Mouse (Mus musculus) neural tube, postnatal 0 days (tissue): ENCODE data around the gene Loxl3. TPM values are rescaled to one million over a fixed set of nuclear protein-coding genes. Genes with fewer than 3 reads are reported as not detected.

ENCODE experiments used
- microRNA counts: library from miRNA; unstranded; fragments of <30 nt; microRNA quantifications from one replicate; lab custom pipeline; 2015
- microRNA-seq: library from miRNA; unstranded; fragments of <30 nt; microRNA quantifications from one replicate; pipeline ENCODE4, GENCODE M21; 2016
- polyA plus RNA-seq: library from polyadenylated mRNA; unstranded; fragments of >200 nt; fragmentation: Nextera tagmentation; extraction: Ambion mirVana; gene quantifications from 2 replicates; pipeline ENCODE4 v1.2.1, GENCODE M21; 2015

Loxl3 gene
- 4.6 and 7.2 TPM in 2 replicates for polyA plus RNA-seq

DNA sequence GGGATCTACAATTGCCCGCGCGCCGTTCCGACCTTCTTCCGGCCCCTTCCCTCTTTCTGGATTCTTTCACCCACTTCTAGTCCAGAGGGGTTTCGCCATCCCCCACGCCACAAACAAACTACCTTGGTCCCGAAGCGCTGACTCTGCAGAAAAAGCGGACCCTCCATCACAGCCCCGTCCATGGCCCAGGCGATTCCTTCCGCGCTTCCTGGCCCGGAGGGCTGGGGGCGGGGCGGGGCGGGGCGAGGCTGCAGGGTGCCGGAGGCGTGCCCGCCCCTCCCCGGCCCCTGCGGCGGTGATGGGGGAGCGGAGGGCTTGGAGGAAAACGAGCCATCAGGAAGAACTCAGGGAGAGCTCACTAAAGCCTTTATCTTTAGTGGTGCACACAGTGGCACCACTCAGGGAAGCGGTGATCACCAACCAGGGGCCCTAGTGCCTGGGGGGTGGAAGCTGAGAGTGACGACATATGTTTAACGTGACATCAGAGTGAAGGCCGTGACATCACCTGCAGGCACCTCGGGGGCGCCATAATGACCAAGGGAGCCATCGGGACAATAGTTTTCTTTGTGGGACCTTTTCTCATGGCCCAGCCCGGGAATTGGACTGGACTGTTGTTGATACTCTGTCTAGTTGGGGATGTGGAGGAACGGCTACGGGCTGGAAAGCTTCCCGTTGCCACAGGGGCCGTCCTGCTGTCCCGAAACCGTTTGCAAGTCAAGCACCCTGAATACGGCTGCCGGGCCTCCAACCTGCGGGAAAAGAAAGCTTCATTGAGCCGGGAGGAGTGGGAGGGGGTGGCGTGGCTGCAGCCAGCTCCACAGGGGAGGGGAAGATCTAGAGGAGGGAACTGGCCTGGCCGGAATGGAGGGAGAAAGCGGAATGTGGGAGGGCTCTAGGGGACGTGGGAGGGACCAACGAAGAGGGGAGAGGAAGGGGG, at the start of gene Loxl3, which contains the start of gene Dok1:
Loxl3 (plus strand) TSS at position 925 of the 937 bp plus-strand sequence.
Dok1 (minus strand) TSS at position 223 of the 937 bp plus-strand sequence.

DNA sequence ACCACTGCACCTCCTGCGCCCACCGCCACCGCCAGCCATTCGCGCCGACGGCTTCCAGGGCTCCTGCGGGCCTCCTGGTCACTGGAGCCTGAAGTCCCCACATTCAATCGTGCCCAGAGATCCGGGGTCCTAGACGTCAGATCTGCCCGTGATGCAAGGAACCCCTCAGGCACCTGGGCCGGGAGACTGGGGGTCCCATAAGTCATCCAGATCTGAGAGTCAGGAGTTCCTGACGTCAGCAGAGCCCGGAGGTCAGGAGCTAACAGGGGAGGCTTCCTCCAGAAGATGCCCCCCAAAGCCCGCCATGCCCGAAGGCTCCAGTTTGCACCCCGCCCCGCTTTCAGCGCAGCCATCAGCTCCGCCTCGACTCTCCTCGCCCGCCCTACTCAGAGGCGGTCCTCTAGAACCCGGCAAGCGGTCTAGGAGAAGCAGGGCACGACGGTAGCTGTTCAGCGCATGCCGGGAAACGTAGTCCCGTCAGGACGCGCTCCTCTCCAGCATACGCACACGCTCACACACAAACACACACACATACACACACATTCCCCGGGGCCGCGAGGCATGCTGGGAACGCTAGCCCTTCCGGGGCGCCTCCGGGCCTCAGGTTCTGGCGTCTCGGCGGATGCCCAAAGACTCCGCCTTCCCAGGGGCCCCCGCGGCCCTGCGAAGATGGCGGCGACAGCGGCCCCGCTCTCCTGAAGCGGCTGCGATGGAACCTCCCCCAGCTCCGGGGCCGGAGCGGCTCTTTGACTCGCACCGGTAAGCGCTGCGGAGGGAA, 20.3 kb downstream of the Loxl3 start, which contains the start of gene Aup1:
Aup1 (plus strand) TSS at position 448 of the 778 bp plus-strand sequence.

DNA sequence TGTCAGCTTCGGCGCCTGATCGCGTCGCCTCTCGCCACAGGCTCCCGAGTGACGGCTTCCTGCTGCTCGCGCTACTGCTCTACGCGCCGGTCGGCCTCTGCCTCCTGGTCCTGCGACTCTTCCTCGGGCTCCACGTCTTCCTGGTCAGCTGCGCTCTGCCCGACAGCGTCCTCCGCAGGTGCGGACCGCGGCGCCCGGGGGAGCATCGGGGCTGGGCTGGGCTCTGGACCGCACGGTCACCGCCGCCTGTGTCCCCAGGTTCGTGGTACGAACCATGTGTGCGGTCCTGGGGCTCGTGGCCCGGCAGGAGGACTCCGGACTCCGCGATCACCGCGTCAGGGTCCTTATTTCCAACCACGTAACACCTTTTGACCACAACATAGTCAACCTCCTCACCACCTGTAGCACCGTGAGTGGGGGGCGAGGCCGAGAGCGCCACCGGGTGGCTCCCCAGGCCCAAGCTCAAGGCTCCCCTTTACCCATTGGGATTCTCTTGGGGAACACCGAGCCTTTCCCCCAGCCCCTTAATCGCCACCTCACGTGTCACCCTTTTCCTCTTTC, 21.0 kb downstream of the Loxl3 start, which contains the start of gene Htra2:
Htra2 (minus strand) TSS at position 403 of the 561 bp plus-strand sequence.

DNA sequence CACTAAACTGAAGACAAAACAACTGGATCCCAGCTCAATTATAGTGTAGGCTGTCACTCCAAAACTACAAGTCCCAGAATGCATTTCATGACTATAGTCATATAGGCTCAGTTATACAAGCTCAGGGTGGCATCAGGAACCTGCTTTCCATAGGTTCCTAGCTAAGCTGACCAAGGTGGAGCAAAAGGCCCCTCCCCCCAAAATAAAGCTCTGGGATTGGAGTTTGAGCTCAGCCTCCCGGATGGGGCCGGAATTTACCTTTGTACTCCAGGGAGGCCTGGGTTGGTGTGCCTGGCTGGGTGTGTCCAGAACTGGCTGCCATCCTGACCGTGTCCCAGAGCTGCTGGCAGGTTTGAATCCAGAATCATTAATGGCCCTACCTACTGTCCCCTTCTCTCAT, 23.8 kb downstream of the Loxl3 start, which contains the start of gene Dqx1:
Dqx1 (plus strand) TSS at position 55 of the 400 bp plus-strand sequence.

DNA sequence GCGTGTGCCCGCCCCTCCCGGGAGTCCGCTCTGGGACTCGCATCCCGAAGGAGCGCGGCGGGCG, 36.1 kb downstream of the Loxl3 start, which contains the start of gene Tlx2:
Tlx2 (minus strand) TSS at position 47 of the 64 bp plus-strand sequence.

DNA sequence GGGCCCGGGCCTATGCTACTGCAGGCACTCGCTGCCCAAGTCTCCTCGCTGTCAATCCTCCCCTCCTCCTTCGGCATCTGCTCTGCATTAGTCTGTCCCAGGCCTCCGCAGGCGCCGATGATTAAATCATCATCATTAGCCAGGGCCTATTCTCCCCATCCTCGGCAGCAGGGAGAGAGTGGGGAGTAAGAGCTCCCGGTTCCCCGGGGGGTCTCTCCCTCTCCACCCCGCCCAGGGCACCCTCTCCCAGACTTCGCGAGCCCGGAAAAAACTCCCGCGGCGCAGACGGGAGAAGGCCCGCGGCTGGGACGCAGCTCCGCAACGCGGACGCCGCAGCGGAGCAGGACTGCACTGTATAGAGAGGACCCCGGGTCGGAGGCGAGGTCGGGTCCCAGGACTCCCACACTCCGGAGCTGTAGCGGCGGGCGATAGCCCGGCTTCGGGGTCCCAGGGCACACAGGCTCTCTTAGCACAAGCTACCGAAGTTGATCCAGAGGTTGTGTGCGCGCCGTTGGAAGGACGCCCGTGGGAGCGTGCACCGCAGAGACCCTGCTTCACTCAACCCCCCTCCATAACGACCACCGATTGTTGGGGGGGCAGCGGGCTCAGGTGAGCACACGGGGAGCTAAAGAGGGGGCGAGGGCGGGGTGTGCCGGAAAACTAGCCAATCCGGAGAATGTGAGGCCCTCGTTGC, 43.8 kb downstream of the Loxl3 start, which contains the start of gene Pcgf1:
Pcgf1 (plus strand) TSS at position 240 of the 694 bp plus-strand sequence.

DNA sequence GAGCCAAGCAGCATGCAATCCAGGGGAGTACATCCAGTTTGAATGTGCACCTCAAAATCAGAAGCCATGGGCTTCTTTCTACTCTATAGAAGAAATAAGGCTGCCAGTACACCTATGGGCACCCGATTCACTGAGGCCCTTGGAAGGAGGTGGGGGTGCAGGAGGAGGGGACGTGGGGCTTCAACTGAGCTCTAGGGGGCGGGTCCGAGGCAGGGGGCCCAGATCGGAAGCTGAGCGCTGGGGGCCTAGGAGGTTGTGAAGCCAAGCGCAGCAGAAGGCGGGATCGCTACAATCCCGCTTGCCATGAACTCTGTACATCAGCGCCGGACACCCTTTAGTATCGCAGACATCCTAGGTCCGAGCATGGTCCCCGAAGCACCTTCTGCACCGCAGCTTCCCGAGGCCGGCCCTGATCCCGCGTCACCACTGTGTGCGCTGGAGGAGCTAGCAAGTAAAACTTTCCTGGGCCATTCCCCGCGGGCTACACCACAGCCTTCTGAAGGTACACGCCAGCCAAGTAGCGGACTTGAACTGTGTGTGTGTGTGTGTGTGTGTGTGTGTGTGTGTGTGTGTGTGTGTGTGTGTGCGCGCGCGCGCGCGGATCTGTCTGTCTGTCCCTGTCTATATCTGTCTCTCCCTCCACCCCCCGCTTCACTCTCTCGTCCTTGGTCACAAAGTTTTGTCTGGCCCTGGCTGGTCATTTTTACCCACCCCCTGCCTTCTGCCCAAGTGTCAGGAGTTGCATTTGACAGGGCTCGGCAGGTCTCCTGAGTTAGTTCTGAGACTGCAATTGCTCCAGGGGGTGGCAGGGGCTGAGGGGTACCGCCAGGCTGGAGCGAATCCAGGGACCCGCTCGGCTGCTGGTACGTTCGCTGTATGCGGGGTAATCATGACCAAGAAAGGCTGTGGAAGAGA, 52.4 kb downstream of the Loxl3 start, which contains the start of gene Lbx2:
Lbx2 (plus strand) TSS at position 247 of the 915 bp plus-strand sequence.

DNA sequence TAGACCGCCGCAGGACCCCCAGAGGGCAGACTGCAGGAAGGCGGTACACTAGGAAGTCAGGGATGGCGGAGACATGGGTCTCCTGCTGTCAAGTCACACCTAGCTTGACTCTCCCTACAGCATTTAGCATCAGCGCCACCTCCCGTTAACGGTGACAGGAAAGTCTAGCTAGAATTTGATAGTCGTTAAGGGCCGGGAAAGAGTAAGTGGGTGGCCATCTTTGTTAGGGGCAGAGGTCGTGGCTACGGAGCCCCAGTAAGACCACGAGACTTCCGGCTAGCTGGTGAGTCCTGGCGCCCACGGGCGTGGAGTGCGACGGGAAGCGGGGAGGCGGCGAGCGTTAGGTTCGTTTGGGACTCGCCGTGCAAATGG, 67.3 kb downstream of the Loxl3 start, which contains the start of the genes Ccdc142 and Gm42688:
Ccdc142 (plus strand) TSS at position 286 of the 372 bp plus-strand sequence.
Gm42688 (plus strand) TSS at position 302 of the 372 bp plus-strand sequence.

MicroRNAs encoded within 50 kb of the gene (microRNA counts, 519-probe panel; counts per million panel counts)
- 40.5 counts per million for microRNA mmu-miR-3470a+mmu-miR-3470b (lab: Ali Mortazavi, UCI)

Small RNA genes within 50 kb of the gene (microRNA-seq; reads per million reads assigned to microRNA genes)
- not detected for gene Mir3470a
- not detected for gene Mir7040

Other genes starting within 250 kb of the Loxl3 start
- 21.0 and 21.4 TPM in 2 replicates for gene Sema4f, start 94.4 kb upstream of the Loxl3 start, polyA plus RNA-seq
- 0.10 TPM in 1 of 2 replicates, not detected in the other for gene M1ap, start 87.3 kb upstream of the Loxl3 start, polyA plus RNA-seq
- gene Dok1, start 702 bp upstream of the Loxl3 start, polyA plus RNA-seq, result 3.8 and 4.3 TPM in 2 replicates
- 144 and 154 TPM in 2 replicates for gene Aup1, start 20.3 kb downstream of the Loxl3 start, polyA plus RNA-seq
- gene Htra2, start 21.1 kb downstream of the Loxl3 start, polyA plus RNA-seq, result 89.7 and 95.1 TPM in 2 replicates
- gene Dqx1, start 23.7 kb downstream of the Loxl3 start, polyA plus RNA-seq, result 0.19 and 0.33 TPM in 2 replicates
- gene Tlx2, start 36.1 kb downstream of the Loxl3 start, polyA plus RNA-seq, result 1.5 TPM in 1 of 2 replicates, not detected in the other
- 34.3 and 37.8 TPM in 2 replicates for gene Pcgf1, start 43.7 kb downstream of the Loxl3 start, polyA plus RNA-seq
- gene Lbx2, start 52.2 kb downstream of the Loxl3 start, polyA plus RNA-seq, result not detected in 2 replicates
- gene Ccdc142, start 67.4 kb downstream of the Loxl3 start, polyA plus RNA-seq, result 4.3 and 7.1 TPM in 2 replicates
- 4.7 and 5.3 TPM in 2 replicates for gene Gm42688, start 67.4 kb downstream of the Loxl3 start, polyA plus RNA-seq
- 129 and 139 TPM in 2 replicates for gene Mrpl53, start 74.9 kb downstream of the Loxl3 start, polyA plus RNA-seq
- 23.1 and 24.7 TPM in 2 replicates for gene Mogs, start 81.3 kb downstream of the Loxl3 start, polyA plus RNA-seq
- gene Wbp1, start 87.4 kb downstream of the Loxl3 start, polyA plus RNA-seq, result 82.3 and 104 TPM in 2 replicates
- gene Ino80b, start 91.3 kb downstream of the Loxl3 start, polyA plus RNA-seq, result 13.1 and 14.2 TPM in 2 replicates
- gene Rtkn, start 101.3 kb downstream of the Loxl3 start, polyA plus RNA-seq, result 21.9 and 25.3 TPM in 2 replicates
- gene Wdr54, start 122.2 kb downstream of the Loxl3 start, polyA plus RNA-seq, result 22.2 and 23.0 TPM in 2 replicates
- 13.4 and 14.9 TPM in 2 replicates for gene 1700003E16Rik, start 122.2 kb downstream of the Loxl3 start, polyA plus RNA-seq
- 129 and 141 TPM in 2 replicates for gene Dctn1, start 131.7 kb downstream of the Loxl3 start, polyA plus RNA-seq
- 0.19 and 0.31 TPM in 2 replicates for gene Slc4a5, start 185.7 kb downstream of the Loxl3 start, polyA plus RNA-seq